Mouse (Mus musculus) MEL (cell line): Measurements from ENCODE around the gene Mrfap1. TPM values are rescaled to one million over a fixed set of nuclear protein-coding genes. Genes with fewer than 3 reads are reported as not detected.
A peak's percentile ranks its signal among the peaks of the same experiment; 100 is the strongest.
"Not testable (repeated sequence)": the region's sequence is repeated elsewhere in the genome, so short reads cannot be mapped to it uniquely, and the experiment has no call there.

Experiments
- DNase-seq: peaks from one replicate; pipeline ENCODE4 v3.0.0; 2011; ENCODE audit warnings: low read depth, low spot score
- H3K27ac ChIP-seq: 2 replicates; pipeline ENCODE4 v1.5.1; 2012; ENCODE audit warnings: low read depth, mild to moderate bottlenecking, control low read depth, low read length, moderate library complexity; ENCODE audit not compliant: control insufficient read depth
- H3K27me3 ChIP-seq, 2 experiments: fragments of 150-350 bp in 1 of 2; sonication (generic) in 1 of 2; 2 replicates each; pipeline ENCODE4 v1.6.1; 2012; ENCODE audit warnings: low read length in 2 of 2, mild to moderate bottlenecking in 2 of 2, improper control_type of control experiment in 1 of 2, moderate library complexity in 1 of 2; ENCODE audit not compliant: insufficient read depth in 2 of 2, control insufficient read depth in 1 of 2
- H3K36me3 ChIP-seq, 2 experiments: 2 replicates each; pipeline ENCODE4 v1.6.1; 2012 to 2014; ENCODE audit warnings: low read length in 2 of 2, improper control_type of control experiment in 1 of 2, inconsistent platforms in 1 of 2, mild to moderate bottlenecking in 1 of 2; ENCODE audit not compliant: insufficient read depth in 2 of 2, control insufficient read depth in 1 of 2
- H3K4me1 ChIP-seq, 2 experiments: fragments of 150-350 bp in 1 of 2; sonication (generic) in 1 of 2; 2 replicates each; pipeline ENCODE4 v1.6.1; 2012; ENCODE audit warnings: low read length in 2 of 2, improper control_type of control experiment in 1 of 2, mild to moderate bottlenecking in 1 of 2; ENCODE audit not compliant: insufficient read depth in 2 of 2, control insufficient read depth in 1 of 2
- H3K4me3 ChIP-seq, 2 experiments: fragments of 150-350 bp in 1 of 2; sonication (generic) in 1 of 2; 2 replicates each; pipeline ENCODE4 v1.5.1; 2012; ENCODE audit warnings: low read depth in 2 of 2, low read length in 2 of 2, mild to moderate bottlenecking in 2 of 2, moderate library complexity in 2 of 2, control low read depth in 1 of 2, improper control_type of control experiment in 1 of 2; ENCODE audit not compliant: control insufficient read depth in 1 of 2, insufficient read depth in 1 of 2
- H3K79me2 ChIP-seq: 2 replicates; pipeline ENCODE4 v1.6.1; 2012; ENCODE audit warnings: mild to moderate bottlenecking, low read length, moderate library complexity; ENCODE audit not compliant: control insufficient read depth, poor library complexity, insufficient read depth
- H3K9ac ChIP-seq: 2 replicates; pipeline ENCODE4 v1.6.1; 2012; ENCODE audit warnings: low read depth, mild to moderate bottlenecking, control low read depth, low read length, moderate library complexity; ENCODE audit not compliant: control insufficient read depth, poor library complexity, severe bottlenecking
- H3K9me3 ChIP-seq: fragments of 150-350 bp; sonication (generic); replicated peaks from 2 replicates; pipeline ENCODE4 v1.6.1; 2012; ENCODE audit warnings: mild to moderate bottlenecking, low read length, improper control_type of control experiment, moderate library complexity; ENCODE audit not compliant: insufficient read depth
- ELF1 ChIP-seq: IDR thresholded peaks from 2 replicates; pipeline ENCODE4 v1.6.1; 2014; ENCODE audit warnings: low read depth, mild to moderate bottlenecking, inconsistent platforms, low read length, improper control_type of control experiment, moderate library complexity
- HCFC1 ChIP-seq: IDR thresholded peaks from 2 replicates; pipeline ENCODE4 v1.6.1; 2012; ENCODE audit warnings: low read depth, mild to moderate bottlenecking, inconsistent platforms, low read length, improper control_type of control experiment, moderate library complexity
- KAT2A ChIP-seq: conservative IDR thresholded peaks from 2 replicates; pipeline ENCODE4 v1.6.1; 2012; ENCODE audit warnings: low read depth, low read length, improper control_type of control experiment, inconsistent platforms
- MAX ChIP-seq: IDR thresholded peaks from 2 replicates; pipeline ENCODE4 v1.6.1; 2011; ENCODE audit warnings: low read length, improper control_type of control experiment
- MXI1 ChIP-seq: IDR thresholded peaks from 2 replicates; pipeline ENCODE4 v1.6.1; 2011; ENCODE audit warnings: mild to moderate bottlenecking, low read depth, low read length, improper control_type of control experiment
- MYB ChIP-seq: IDR thresholded peaks from 2 replicates; pipeline ENCODE4 v1.6.1; 2011; ENCODE audit warnings: mild to moderate bottlenecking, low read depth, low read length, improper control_type of control experiment
- NELFE ChIP-seq: IDR thresholded peaks from 2 replicates; pipeline ENCODE4 v1.6.1; 2011; ENCODE audit warnings: low read depth, low read length, improper control_type of control experiment
- NRF1 ChIP-seq: IDR thresholded peaks from 2 replicates; pipeline ENCODE4 v1.6.1; 2014; ENCODE audit warnings: low read depth, mild to moderate bottlenecking, inconsistent platforms, low read length, improper control_type of control experiment, moderate library complexity; ENCODE audit not compliant: poor library complexity, insufficient read depth, severe bottlenecking
- POLR2A ChIP-seq, 2 experiments: IDR thresholded peaks; 2 replicates each; pipeline ENCODE4 v1.6.1; 2011 to 2012; ENCODE audit warnings: low read length in 2 of 2, mild to moderate bottlenecking in 2 of 2, control low read depth in 1 of 2, improper control_type of control experiment in 1 of 2, low read depth in 1 of 2, moderate library complexity in 1 of 2; ENCODE audit not compliant: control insufficient read depth in 1 of 2, insufficient read depth in 1 of 2, poor library complexity in 1 of 2
- POLR2AphosphoS2 ChIP-seq: IDR thresholded peaks from 2 replicates; pipeline ENCODE4 v1.6.1; 2011; ENCODE audit warnings: low read length, improper control_type of control experiment
- SIN3A ChIP-seq: IDR thresholded peaks from 2 replicates; pipeline ENCODE4 v1.6.1; 2012; ENCODE audit warnings: low read length, improper control_type of control experiment, inconsistent platforms
- SMC3 ChIP-seq: IDR thresholded peaks from 2 replicates; pipeline ENCODE4 v1.6.1; 2011; ENCODE audit warnings: low read depth, low read length, improper control_type of control experiment
- TBP ChIP-seq: IDR thresholded peaks from 2 replicates; pipeline ENCODE4 v1.8.0; 2011; ENCODE audit warnings: low read depth, low read length, improper control_type of control experiment
- TCF12 ChIP-seq: IDR thresholded peaks from 2 replicates; pipeline ENCODE4 v1.6.1; 2014; ENCODE audit warnings: low read depth, mild to moderate bottlenecking, inconsistent platforms, low read length, improper control_type of control experiment, moderate library complexity
- UBTF ChIP-seq: IDR thresholded peaks from 2 replicates; pipeline ENCODE4 v1.6.1; 2012; ENCODE audit warnings: low read depth, mild to moderate bottlenecking, inconsistent platforms, low read length, improper control_type of control experiment, moderate library complexity, borderline replicate concordance; ENCODE audit not compliant: insufficient read depth
- ZMIZ1 ChIP-seq: IDR thresholded peaks from 2 replicates; pipeline ENCODE4 v1.6.1; 2012; ENCODE audit warnings: low read depth, mild to moderate bottlenecking, inconsistent platforms, low read length, improper control_type of control experiment, moderate library complexity
- ZNF384 ChIP-seq: IDR thresholded peaks from 2 replicates; pipeline ENCODE4 v1.6.1; 2012; ENCODE audit warnings: low read depth, mild to moderate bottlenecking, inconsistent platforms, low read length, improper control_type of control experiment
- polyA plus RNA-seq, 2 experiments: library from polyadenylated mRNA; stranded (reverse) in 1 of 2; unstranded in 1 of 2; fragments of >175 nt in 1 of 2; fragments of >200 nt in 1 of 2; gene quantifications; 2 replicates each; pipeline versions ENCODE4 v1.2.1 to v1.2.4; 2012; ENCODE audit warnings: low replicate concordance in 2 of 2, low read depth in 1 of 2; ENCODE audit not compliant: insufficient read length in 2 of 2, insufficient read depth in 1 of 2, missing spikeins in 1 of 2
- total RNA-seq: library from RNA; depleted of rRNA; stranded (reverse); fragments of 300-350 nt; gene quantifications from 2 replicates; pipeline ENCODE4 v1.2.3, GENCODE M21; 2012; rRNA removed

Gene Mrfap1
- total RNA-seq (206 and 211 TPM in 2 replicates), polyA plus RNA-seq (100 to 1,000 TPM in 1 of 2 experiments, not detected in 1; 267 TPM)

- peak; percentile 69; the same call in 1 of the 2 replicates for TF ChIP-seq MYB
- TF ChIP-seq MXI1: peak; percentile 6; the same call in 1 of the 2 replicates
- peak; percentile 82 for TF ChIP-seq TCF12
- TF ChIP-seq ZMIZ1: peak; percentile 93
- peak; percentile 65 to 85 for TF ChIP-seq POLR2A (IDR thresholded peaks at IDR 0.05; ENCODE audit: control insufficient read depth in 1 of 2, insufficient read depth in 1 of 2, low read depth in 1 of 2, low read length in 2 of 2, poor library complexity in 1 of 2)
- peak; percentile 95 for TF ChIP-seq NELFE
- TF ChIP-seq POLR2AphosphoS2: peak; percentile 91
- TF ChIP-seq HCFC1: peak; percentile 91
- TF ChIP-seq ELF1: peak; percentile 60; the same call in 1 of the 2 replicates
- 0 out of 2 replicates have a peak, but pooled peaks have one; percentile 17 for TF ChIP-seq ZNF384
- peak; percentile 60; the same call in 1 of the 2 replicates for TF ChIP-seq NRF1
- peak; percentile 78 for TF ChIP-seq MAX
- peak; percentile 90 for TF ChIP-seq TBP
- TF ChIP-seq KAT2A: peak; percentile 76
- TF ChIP-seq SIN3A: peak; percentile 53; the same call in 1 of the 2 replicates
- peaks cover 0 to 12% of the 10 kb centered on the region in 2 experiments; a peak in 3 of 4 replicates for H3K4me1 ChIP-seq
- H3K36me3 ChIP-seq, H3K79me2 ChIP-seq, H3K9me3 ChIP-seq, H3K27me3 ChIP-seq: not testable (repeated sequence)
- peak; percentile 99 for DNase-seq
- peak within 1 kb of the TSS; percentile 69 for H3K9ac ChIP-seq
- peak within 1 kb of the TSS; percentile 60 for H3K27ac ChIP-seq
- peak within 1 kb of the TSS; percentile 57 to 93 for H3K4me3 ChIP-seq
These were observed at the start of gene Mrfap1 for GRCm38 (mm10) chr5:36796296-36797014. Gene Mrfap1 (minus strand): TSS chr5:36796772.

GRCm38 (mm10) chr5:36844490-36844889, 47.9 kb upstream of the Mrfap1 start:
- no peak for DNase-seq
- Histone ChIP-seq H3K9ac (no peak overlapping the region), H3K27me3 (no peaks in the 10 kb centered on the region), H3K36me3 (no peaks in the 10 kb centered on the region), H3K9me3 (no peaks in the 10 kb centered on the region), H3K79me2 (no peaks in the 10 kb centered on the region), H3K4me3 (no peak overlapping the region), H3K4me1 (no peaks in the 10 kb centered on the region)
- TF ChIP-seq SMC3: no peak
- no peak for TF ChIP-seq TBP
- TF ChIP-seq NELFE: no peak
- TF ChIP-seq UBTF: no peak
- TF ChIP-seq ZMIZ1: no peak
- TF ChIP-seq, all 39 proteins: peak for 0
- no peak overlapping the region for H3K27ac ChIP-seq
